Mouse (Mus musculus) urinary bladder, adult 2 months (tissue): ENCODE data around the gene Cyth3. TPM values are rescaled to one million over a fixed set of nuclear protein-coding genes. Genes with fewer than 3 reads are reported as not detected.

Source experiments
- DNase-seq: peaks from one replicate; pipeline ENCODE4 v3.0.0; 2022; ENCODE audit warnings: low spot score
- polyA plus RNA-seq: library from polyadenylated mRNA; depleted of rRNA; stranded (reverse); fragments of >200 nt; gene quantifications from 2 replicates; pipeline ENCODE4 v1.2.3, GENCODE M21; 2012

Cyth3 gene
- polyA plus RNA-seq, 1 experiment, result 43.7 TPM

DNA sequence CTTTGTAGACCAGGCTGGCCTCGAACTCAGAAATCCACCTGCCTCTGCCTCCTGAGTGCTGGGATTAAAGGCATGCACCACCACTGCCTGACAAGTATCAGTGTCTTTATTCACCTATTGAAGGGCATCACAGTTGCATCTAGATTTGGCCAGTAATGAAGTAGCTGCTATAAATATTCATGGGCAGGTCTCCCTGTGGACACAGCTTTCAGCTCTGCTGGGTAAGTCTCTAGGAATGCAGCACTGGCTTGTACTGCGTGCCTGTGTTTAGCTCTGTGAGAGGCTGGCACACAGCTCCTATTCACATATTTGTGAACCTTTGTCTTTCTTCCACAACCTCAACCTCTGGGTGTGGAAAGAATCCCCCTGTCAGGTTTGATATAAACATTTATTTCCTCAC lies 46.6 kb downstream of the Cyth3 start:
- DNase-seq, result no peak

DNA sequence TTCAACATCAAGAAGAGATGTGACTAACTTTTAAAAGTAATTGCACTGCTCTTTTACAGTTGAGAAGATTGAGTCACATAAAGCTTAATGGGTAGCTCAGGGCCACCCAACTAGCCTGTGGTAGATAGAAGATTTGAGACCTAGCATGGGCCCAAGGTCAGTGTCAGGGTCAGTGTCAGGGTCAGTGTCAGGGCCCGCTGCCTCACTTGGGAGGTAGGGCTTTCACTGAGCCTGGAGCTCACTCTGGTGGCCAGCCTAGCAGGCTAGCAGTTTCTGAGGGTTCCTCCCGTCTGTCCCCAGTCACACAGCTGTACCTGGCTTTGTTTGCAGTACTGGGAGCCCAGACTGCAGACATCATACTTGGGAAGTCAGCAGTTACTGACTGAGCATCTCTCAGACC lies 47.1 kb downstream of the Cyth3 start:
- DNase-seq, result no peak

DNA sequence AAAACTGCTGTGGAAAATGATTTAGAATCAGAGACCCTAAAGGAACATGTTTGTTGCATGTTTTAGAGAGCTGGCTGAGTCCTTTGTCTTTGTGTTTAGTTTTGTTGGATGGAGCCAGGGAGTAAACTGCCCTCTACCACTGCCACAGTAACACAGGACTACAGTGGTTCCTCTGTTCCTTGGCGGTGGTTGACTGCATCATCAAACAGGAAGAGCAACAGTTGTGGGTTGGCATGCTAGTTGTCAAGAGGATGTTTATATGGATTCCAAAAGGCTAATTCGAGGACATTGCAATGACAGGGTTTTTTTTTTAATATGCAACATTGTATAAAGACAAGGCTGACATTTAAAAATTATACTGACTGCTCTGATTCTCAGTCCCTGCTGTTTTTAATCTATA lies 47.6 kb downstream of the Cyth3 start:
- no peak for DNase-seq

DNA sequence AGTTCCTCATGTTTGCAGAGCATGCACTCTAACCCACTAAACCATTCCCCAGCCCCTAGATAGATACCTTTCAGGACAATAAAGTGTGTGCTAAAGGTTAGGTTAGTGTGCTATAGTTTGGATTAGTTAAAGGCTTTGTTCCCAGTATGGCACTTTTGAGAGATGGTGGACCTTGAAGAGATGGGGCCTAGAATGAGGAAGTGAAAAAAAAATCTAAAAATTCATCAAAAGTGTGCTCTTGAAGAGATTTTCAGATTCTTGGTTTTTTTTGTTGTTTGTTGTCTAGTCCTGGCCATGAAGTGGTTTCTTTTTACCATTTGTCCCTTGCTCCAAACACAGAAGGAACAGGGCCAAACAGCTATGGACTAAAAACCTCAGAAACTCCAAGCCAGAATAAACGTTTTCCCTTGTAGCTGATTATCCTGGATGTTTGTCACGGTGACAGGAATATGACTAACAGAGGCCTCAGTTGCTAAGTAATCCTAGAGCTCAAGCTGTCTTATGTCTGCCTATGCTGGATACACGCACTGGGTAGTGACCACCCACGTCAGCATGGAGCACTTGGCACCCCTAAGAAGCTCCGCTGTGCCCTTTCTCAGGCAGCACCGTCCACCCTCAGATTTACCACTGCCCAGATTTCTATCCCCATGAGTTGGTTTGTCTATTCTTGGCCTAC lies 48.6 kb downstream of the Cyth3 start:
- DNase-seq, result no peak

DNA sequence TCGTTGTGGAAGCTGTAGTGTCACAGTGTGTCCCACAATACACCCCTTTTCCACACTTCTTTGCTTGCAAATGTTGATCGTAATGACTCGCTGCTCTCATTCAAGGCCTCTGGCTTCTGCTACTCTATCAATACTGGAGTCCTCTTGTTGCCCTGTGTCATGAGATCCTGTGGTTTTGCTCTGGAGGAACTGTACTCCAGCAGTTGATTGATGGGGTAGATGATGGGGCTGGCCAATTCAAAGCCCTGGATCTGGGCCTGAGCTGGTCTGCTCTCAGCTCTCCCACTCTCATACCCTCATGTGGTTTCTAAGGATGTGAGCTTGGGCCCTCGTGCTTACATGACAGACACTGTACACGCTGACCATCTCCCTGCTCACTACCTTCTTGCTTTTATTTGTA lies 52.3 kb downstream of the Cyth3 start:
- DNase-seq, result no peak

GRCm38 (mm10) chr5:143676218-143676985 lies 54.2 kb downstream of the Cyth3 start:
- DNase-seq, result no peak

- no peak for DNase-seq
Measured at GRCm38 (mm10) chr5:143677363-143677762, 55.1 kb downstream of the Cyth3 start.

- no peak for DNase-seq
Measured at GRCm38 (mm10) chr5:143678634-143679271, 56.5 kb downstream of the Cyth3 start.

DNA sequence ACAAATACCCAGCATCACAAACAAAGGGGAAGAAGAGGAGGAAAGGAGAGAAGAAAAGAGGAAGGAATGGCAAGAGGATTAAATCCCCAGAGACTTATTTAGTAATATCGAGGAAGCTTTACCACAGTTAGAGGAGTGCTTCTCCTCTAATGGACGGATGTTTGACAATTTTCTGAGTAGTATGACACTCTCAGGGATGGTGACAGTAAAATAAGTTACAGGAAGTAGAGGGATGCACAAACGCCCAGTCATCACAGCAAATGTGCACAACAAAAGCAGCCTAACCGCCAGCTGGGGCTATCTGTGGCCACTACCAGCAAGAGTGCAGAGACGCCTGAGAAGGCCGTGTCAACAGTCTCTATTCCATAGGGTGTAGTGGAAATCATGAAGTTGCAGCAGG lies 57.4 kb downstream of the Cyth3 start:
- DNase-seq, result no peak

DNA sequence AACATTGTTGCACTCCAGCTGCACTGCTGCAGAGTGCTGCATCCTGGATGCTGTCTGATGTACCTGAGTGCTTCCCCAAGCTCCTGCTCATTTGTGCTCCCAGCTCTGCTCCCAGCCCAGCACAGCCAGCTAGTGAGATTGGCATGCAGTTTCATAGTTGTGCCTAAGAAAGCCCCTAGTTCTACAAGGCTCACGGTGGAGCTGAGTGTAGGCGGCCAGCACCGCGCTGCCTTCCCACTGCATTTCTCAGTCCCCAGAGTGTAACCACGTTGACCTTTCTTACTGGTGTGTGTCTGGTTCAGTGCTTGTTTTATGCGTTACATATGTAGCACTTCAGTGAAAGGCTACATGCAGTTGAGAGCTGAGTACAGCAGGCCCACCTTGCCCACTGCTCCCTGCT lies 61.4 kb downstream of the Cyth3 start:
- no peak for DNase-seq

DNA sequence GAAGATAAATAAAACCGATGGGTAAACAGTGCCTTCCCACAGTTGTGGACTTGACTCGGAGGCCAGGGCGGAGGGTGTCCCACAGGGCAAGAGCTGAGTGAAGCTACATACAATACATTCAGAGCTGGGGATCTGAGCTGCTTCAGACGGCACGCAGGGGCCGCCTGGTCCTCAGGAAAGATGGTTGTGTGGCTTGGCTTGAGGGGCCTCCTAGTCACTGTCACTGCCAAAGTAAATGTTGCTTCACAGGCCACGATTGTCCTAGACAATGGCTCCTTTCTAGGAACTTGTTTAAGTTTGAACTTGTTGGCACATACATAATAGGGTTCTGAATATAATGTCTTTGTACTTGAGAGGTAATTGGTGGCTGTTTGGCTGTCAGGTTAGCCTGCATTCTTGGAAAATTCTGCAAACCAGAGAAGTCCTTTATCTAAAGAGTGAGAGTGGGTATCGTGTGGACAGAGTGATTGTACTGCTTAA lies 62.7 kb downstream of the Cyth3 start:
- DNase-seq, result no peak

DNA sequence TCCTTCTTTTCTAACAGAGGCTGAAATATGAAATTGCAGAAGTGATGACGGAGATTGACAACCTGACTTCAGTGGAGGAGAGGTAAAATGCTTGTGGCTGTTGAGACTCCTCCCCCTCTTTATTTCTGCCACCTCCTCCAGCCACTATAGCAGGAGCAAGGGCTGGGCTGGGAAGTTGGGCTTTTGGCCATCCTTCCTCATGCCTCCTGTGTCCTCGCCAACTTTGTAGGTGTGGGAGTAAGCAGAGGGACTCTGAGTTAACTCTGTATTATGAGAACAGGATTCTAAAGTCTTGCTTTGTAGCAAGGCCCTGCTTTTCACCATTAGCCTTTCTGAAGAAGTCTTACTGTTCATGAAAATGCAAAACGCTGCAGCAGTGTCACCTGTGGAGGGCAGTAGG lies 64.2 kb downstream of the Cyth3 start:
- no peak for DNase-seq

GRCm38 (mm10) chr5:143687589-143687988 lies 65.3 kb downstream of the Cyth3 start:
- no peak for DNase-seq

GRCm38 (mm10) chr5:143690392-143690791 lies 68.1 kb downstream of the Cyth3 start:
- DNase-seq, result no peak

DNA sequence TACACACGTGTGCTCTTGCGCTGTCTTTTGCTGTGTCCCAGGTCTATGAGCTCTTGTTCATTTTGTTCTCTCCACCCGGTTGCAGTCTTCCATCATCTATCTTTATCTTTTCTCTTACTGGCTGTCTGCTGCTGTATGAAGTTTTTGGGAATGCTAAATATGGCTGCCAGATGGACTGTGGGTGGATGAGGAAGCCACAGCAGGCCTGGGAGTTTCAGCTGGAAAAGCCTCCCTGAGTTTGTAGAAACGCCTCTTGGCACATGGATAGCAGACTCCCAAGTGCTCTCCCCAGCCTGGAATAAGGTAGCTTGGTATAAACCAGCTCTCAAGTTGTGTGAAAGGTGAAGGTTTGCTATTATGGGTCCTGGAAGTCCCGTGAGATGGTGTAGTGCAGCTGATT lies 68.7 kb downstream of the Cyth3 start:
- DNase-seq, result no peak

DNA sequence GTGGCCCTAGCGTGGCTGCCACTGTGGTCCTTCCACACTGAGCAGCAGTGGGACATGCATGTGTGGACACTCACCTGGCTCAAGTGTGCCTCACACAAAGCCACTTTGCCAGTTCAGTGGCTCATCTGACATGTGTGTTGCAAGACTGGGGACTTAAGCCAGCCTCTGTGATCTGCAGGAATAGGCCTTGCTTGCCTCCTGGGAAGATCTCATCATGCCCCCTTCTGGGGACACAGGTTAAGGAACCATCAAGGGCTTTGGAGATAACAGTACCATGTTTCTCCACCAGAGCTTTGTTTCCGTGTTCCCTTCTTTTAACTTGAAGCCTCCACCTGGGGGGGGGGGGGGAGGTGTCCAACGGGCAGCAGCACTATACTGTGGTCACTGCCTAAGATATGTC lies 74.1 kb downstream of the Cyth3 start:
- no peak for DNase-seq

DNA sequence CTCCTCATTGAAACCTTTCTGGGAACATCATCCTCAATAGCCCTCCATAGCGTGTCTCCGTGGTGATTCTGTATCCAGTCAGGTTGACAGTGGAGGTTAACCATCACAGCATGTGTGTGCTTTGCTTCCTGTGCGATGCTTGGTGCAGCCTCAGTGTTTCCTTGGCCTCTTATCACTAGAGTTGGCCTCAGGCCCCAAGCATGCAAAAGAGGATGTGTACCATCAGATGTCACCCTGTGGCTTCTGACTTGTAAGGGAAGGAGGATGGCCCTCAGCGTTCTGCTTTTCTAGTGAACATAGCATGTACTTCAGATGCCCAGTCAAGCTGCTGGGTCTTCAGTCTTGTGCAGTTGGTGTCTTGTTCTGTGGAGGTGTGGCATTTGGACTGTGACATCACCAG lies 76.2 kb downstream of the Cyth3 start:
- DNase-seq, result no peak

DNA sequence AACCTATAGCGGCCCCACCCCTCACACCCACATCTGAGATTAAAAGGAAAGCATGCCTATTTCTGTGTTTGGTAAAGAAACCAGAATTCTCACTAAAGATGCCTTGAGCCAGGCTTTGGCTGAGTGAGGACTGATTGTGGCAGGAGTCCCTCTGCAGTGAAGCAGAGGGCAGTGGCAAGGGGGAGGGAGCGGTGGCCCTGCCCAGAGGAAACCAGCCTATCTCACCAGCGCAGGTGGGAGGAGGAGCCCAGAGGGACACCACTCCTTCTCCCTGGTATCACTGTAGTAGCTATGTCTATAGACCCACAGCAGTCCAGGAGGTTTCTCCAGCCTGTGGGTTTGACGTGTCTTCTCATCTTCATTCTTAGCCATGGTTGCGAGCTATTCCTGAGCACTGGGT lies 78.0 kb downstream of the Cyth3 start:
- DNase-seq, result no peak

- no peak for DNase-seq
Measured at GRCm38 (mm10) chr5:143701074-143701473, 78.8 kb downstream of the Cyth3 start.

GRCm38 (mm10) chr5:143704875-143705658 lies 82.8 kb downstream of the Cyth3 start:
- DNase-seq, result no peak

DNA sequence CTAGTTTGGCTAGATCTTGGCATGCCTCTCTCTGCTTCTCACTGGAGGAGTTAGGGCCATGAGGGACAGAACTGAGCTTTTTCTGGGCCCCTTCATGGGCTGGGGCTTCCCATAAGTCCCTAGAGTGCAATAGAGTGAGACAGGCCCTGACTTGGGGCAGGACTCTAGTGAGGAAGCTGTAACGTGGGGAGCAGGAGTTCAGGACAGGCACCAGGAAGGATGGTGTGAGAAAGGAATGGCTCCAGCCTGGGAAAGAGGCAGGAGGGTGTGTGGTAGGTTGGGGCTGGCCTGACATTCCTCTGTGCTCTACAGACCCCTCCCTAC lies 83.4 kb downstream of the Cyth3 start:
- DNase-seq, result no peak
